Mouse (Mus musculus): ENCODE results near the gene Klf15. TPM values are rescaled to one million over a fixed set of nuclear protein-coding genes. Genes with fewer than 3 reads are reported as not detected.

The Klf15 gene
- polyA plus RNA-seq, 1 experiment = 2.5 TPM

DNA sequence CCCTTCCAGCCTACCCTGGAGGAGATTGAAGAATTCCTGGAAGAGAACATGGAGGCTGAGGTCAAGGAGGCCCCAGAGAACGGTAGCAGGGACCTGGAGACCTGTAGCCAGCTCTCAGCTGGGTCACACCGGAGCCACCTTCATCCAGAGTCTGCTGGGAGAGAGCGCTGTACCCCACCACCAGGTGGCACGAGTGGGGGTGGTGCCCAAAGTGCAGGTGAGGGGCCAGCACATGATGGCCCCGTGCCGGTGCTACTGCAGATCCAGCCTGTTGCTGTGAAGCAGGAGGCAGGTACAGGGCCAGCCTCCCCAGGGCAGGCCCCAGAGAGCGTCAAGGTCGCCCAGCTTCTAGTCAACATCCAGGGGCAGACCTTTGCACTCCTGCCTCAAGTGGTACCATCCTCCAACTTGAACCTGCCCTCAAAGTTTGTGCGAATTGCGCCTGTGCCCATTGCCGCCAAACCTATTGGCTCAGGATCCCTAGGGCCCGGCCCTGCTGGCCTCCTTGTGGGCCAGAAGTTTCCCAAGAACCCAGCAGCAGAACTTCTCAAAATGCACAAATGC lies 4.6 kb downstream of the Klf15 start:
- no peak overlapping the region for H3K4me3 ChIP-seq (replicated peaks; ENCODE audit: control insufficient read depth, low read depth, low read length)
- TF ChIP-seq POLR2A (IDR thresholded peaks at IDR 0.05; ENCODE audit: borderline replicate concordance, control insufficient read depth, low read depth, low read length) (no peak), CTCF (IDR thresholded peaks at IDR 0.05; ENCODE audit: control insufficient read depth, insufficient read depth, low read length) (no peak)
- H3K27ac ChIP-seq (ENCODE audit: control insufficient read depth, insufficient read depth, low read depth, low read length, poor library complexity) = no peak overlapping the region
- WGBS = 81% methylated on average over 12 of the region's 12 CpGs
- H3K4me1 ChIP-seq (ENCODE audit: control insufficient read depth, insufficient read depth, low read length) = no peaks in the 10 kb centered on the region

- no peak overlapping the region for H3K4me3 ChIP-seq (replicated peaks; ENCODE audit: control insufficient read depth, low read depth, low read length)
- no peak overlapping the region for H3K27ac ChIP-seq (ENCODE audit: control insufficient read depth, insufficient read depth, low read depth, low read length, poor library complexity)
- no peak for TF ChIP-seq CTCF (IDR thresholded peaks at IDR 0.05; ENCODE audit: control insufficient read depth, insufficient read depth, low read length)
- 59% methylated on average over 1 of the region's 1 CpGs for WGBS
- H3K4me1 ChIP-seq (ENCODE audit: control insufficient read depth, insufficient read depth, low read length) = no peaks in the 10 kb centered on the region
These were observed 5.8 kb downstream of the Klf15 start for GRCm38 (mm10) chr6:90468216-90468615.

- WGBS = 68% methylated on average over 6 of the region's 6 CpGs
- H3K4me3 ChIP-seq (replicated peaks; ENCODE audit: control insufficient read depth, low read depth, low read length) = no peak overlapping the region
- no peaks in the 10 kb centered on the region for H3K4me1 ChIP-seq (ENCODE audit: control insufficient read depth, insufficient read depth, low read length)
- H3K27ac ChIP-seq (ENCODE audit: control insufficient read depth, insufficient read depth, low read depth, low read length, poor library complexity) = no peak overlapping the region
- no peak for TF ChIP-seq CTCF (IDR thresholded peaks at IDR 0.05; ENCODE audit: control insufficient read depth, insufficient read depth, low read length)
- TF ChIP-seq POLR2A (IDR thresholded peaks at IDR 0.05; ENCODE audit: borderline replicate concordance, control insufficient read depth, low read depth, low read length) = no peak
These were observed 6.7 kb downstream of the Klf15 start for GRCm38 (mm10) chr6:90469041-90469440.

DNA sequence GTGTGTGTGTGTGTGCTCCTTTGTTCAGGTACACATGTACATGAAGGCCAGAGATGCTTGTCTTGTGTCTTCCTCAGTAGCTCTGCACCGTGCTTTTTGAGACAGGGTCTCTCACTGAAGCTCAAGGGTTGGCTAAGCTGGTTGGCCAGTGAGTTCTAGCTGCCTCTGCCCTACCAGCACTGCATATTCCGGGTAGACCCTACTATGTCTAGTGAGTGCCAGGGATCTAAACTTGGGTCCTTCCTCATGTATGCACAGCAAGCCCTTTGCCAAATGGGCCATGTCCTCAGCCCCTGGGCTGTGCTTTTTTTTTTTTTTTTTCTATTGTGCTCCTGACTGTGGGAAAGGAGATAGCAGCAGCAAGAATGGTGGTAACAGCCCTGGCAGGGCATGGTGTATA lies 7.9 kb downstream of the Klf15 start:
- no peak overlapping the region for H3K4me3 ChIP-seq (replicated peaks; ENCODE audit: control insufficient read depth, low read depth, low read length)
- no peak overlapping the region for H3K27ac ChIP-seq (ENCODE audit: control insufficient read depth, insufficient read depth, low read depth, low read length, poor library complexity)
- no peaks in the 10 kb centered on the region for H3K4me1 ChIP-seq (ENCODE audit: control insufficient read depth, insufficient read depth, low read length)
- WGBS = 73% methylated on average over 2 of the region's 2 CpGs
- TF ChIP-seq CTCF (IDR thresholded peaks at IDR 0.05; ENCODE audit: control insufficient read depth, insufficient read depth, low read length) (no peak), POLR2A (IDR thresholded peaks at IDR 0.05; ENCODE audit: borderline replicate concordance, control insufficient read depth, low read depth, low read length) (no peak)

DNA sequence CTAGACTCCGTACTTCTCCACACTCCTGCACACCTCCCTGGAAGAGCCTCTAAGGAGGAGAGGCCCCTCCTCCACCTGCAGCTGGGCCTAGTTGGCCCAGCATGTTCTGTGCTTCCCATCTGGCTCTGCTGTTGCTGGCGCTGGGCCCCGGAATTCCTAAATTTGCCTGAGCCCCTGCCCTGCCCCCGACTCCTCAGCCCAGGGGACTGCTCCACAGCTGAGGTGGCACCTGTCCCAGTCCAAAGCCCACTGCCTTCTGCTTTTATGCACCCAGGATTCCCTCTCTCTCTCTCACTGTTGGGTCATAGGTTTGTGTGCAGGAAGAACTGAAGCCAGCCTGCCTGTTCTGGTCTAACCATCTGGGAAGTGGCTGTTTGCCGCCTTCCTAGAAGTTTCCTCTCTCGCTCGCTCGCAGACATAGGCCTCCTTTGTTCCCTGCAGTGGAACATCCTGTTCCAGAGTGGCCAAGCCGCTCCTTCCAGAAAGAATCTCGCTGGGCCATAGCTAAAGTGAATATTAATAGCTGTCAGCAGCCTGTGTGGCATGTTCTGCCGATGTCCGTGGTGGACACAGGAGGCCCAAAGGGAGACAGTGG lies 8.7 kb downstream of the Klf15 start:
- Histone ChIP-seq H3K27ac (ENCODE audit: control insufficient read depth, insufficient read depth, low read depth, low read length, poor library complexity) (no peak overlapping the region), H3K4me3 (replicated peaks; ENCODE audit: control insufficient read depth, low read depth, low read length) (no peak overlapping the region), H3K4me1 (ENCODE audit: control insufficient read depth, insufficient read depth, low read length) (no peaks in the 10 kb centered on the region)
- TF ChIP-seq POLR2A (IDR thresholded peaks at IDR 0.05; ENCODE audit: borderline replicate concordance, control insufficient read depth, low read depth, low read length) (no peak), CTCF (IDR thresholded peaks at IDR 0.05; ENCODE audit: control insufficient read depth, insufficient read depth, low read length) (no peak)
- 83% methylated on average over 12 of the region's 12 CpGs for WGBS

- TF ChIP-seq CTCF (IDR thresholded peaks at IDR 0.05; ENCODE audit: control insufficient read depth, insufficient read depth, low read length) = no peak
- WGBS = 61% methylated on average over 4 of the region's 4 CpGs
- H3K4me1 ChIP-seq (ENCODE audit: control insufficient read depth, insufficient read depth, low read length) = no peaks in the 10 kb centered on the region
These were observed 9.7 kb downstream of the Klf15 start for GRCm38 (mm10) chr6:90472079-90472478.

DNA sequence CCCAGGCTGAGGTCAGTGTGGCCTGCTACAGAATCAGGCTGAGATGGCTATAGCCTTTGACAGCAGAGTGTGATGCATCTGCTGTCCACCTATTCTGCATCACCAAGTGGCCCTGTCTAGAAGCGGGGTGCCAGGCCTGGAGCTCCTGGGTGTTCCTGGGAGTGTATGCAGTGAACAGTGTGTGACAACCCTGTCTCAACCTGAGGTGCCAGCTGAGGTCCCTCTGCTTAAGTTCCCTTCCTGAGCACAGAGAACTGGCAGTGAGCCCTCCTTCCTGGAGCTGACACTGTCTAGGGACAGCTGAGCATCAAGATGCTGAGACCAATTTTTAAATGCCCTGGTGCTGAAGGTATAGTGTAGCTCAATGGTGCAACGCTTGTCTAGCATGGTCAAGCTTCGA lies 10.3 kb downstream of the Klf15 start:
- TF ChIP-seq CTCF (IDR thresholded peaks at IDR 0.05; ENCODE audit: control insufficient read depth, insufficient read depth, low read length) (no peak), POLR2A (IDR thresholded peaks at IDR 0.05; ENCODE audit: borderline replicate concordance, control insufficient read depth, low read depth, low read length) (no peak)
- WGBS = 81% methylated on average over 3 of the region's 3 CpGs

More at GRCm38 (mm10) chr6:90472079-90472478, 9.7 kb downstream of the Klf15 start:
- no peak overlapping the region for H3K4me3 ChIP-seq (replicated peaks; ENCODE audit: control insufficient read depth, low read depth, low read length)
- H3K27ac ChIP-seq (ENCODE audit: control insufficient read depth, insufficient read depth, low read depth, low read length, poor library complexity) = no peak overlapping the region

DNA sequence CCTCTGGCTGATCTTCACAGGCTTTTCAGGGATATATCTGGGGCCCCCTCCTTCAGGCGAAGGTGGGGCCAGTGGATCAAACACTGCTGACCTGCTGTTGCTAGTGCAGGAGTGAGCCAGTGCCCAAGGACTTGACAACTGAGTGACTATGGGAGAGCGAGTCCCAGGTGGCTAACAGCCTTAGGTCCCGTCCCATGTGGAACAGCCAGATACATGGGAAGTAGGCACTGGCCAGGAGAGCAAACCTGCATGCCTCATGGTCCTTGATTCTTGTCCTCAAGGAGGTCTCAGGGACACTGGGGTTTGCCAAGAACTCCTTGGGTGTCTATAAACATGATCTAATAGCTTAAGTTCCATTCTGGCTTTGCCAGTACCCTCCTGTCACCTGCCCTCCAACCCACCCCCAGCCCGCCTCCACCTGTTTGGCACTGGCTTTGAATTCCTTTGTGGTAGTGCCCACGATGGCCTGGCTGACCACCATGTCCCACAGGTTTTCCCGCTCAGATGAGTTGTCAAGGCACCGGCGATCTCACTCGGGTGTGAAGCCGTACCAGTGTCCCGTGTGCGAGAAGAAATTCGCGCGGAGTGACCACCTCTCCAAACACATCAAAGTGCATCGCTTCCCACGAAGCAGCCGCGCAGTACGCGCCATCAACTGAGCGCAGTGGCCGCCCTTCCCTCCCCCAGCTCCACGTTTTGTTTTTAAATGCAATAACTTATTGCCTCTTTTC lies 11.4 kb downstream of the Klf15 start:
- WGBS = 90% methylated on average over 24 of the region's 24 CpGs
- TF ChIP-seq POLR2A (IDR thresholded peaks at IDR 0.05; ENCODE audit: borderline replicate concordance, control insufficient read depth, low read depth, low read length) = no peak
- no peak for TF ChIP-seq CTCF (IDR thresholded peaks at IDR 0.05; ENCODE audit: control insufficient read depth, insufficient read depth, low read length)
- no peak overlapping the region for H3K4me3 ChIP-seq (replicated peaks; ENCODE audit: control insufficient read depth, low read depth, low read length)
- H3K4me1 ChIP-seq (ENCODE audit: control insufficient read depth, insufficient read depth, low read length) = no peaks in the 10 kb centered on the region
- no peak overlapping the region for H3K27ac ChIP-seq (ENCODE audit: control insufficient read depth, insufficient read depth, low read depth, low read length, poor library complexity)

More for the DNA sequence above, 10.3 kb downstream of the Klf15 start:
- Histone ChIP-seq H3K4me1 (ENCODE audit: control insufficient read depth, insufficient read depth, low read length) (no peaks in the 10 kb centered on the region), H3K27ac (ENCODE audit: control insufficient read depth, insufficient read depth, low read depth, low read length, poor library complexity) (no peak overlapping the region), H3K4me3 (replicated peaks; ENCODE audit: control insufficient read depth, low read depth, low read length) (no peak overlapping the region)
